Mouse (Mus musculus) ovary, postnatal 10 days (tissue): Measurements from ENCODE around the gene Acot7.
A peak's percentile ranks its signal among the peaks of the same experiment; 100 is the strongest.

ENCODE experiments used
- DNase-seq: peaks from one replicate; pipeline ENCODE4 v3.0.0; 2022; ENCODE audit warnings: low spot score

Acot7 gene

DNA sequence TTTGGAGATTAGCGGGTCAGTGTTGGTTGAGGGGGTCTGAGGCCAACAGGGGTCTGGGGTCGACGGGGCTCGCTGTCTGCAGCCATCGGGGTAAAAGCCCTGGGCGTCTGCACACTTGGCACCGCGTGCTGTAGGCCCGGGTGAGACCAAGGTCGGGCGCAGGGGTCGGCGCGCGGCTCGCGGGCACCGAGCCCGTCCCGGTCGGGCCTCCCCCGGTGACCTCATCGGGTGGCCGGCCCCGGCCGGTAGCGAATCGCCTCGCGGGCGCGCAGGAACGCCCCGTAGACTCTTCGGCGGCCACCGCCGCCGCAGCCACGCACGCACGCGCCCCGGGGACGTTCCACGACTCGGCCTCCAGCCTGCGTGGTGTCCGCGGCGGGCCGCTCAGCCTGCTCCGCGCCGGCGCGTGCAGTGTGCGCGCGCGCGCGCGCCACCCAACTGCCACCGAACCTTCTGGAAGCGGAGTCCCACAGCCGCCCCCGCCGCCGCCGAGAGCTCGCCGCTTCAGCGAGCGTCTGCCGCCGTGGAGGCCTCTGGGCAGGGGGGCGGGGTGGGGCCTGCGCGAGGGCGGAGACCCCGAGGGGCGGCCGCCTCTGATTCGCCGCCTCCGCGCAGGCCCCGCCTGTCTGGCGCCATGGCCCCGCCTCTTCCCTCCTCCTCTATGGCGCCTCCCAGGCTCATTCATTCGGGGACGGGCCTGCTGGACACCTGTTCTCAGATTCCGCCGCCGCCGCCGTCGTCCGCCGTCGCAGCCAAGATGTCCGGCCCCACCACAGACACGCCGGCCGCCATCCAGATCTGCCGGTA, at the start of gene Acot7:
Acot7 (plus strand) TSS at position 598 of the 807 bp plus-strand sequence.
- peak; percentile 71 for DNase-seq

DNA sequence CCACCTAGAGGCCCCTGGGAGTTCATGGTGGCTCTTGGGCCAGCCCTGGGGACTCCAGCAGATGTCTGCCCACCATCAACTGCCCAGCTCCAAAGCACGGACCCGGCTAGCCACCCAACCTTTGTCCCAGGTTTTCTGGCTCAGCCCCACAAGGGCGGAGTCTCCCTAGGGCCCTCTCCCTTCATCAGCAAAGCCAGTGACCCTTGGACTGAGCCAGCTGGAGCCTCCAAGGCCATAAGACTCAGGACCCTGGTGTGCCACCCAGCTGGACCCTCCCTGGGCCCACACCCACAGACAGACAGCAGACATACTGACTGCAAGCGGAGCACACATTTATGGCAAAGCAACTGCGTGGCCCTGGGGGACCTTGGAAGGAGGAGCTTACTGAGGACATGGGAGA, 49.1 kb upstream of the Acot7 start:
- DNase-seq: no peak

DNA sequence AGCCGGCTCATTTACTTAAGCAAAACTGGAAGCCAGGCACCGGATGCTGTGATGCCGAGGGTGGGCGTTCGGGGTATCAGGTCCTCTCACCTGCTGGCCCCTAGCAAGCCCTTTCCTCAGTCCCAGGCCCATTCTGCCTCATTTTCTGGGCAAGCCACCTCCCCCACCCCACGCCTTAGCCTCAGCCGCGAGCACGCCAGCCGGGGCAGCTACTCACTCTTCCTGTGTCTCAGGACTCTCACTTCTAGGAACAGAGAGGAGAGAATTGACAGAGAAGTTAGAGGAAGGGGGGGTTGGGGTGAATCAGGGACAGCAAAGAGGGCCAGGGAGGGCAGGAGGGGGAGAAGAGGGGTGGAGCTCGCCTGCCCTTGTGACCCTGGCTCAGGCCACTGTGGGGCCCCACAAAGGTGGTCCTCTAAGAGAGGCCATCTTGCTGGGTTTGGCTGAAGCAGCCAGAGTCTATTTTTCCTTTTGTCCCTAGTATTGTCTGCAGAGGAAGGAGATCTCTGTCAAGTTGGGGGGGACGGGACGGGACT, 48.5 kb upstream of the Acot7 start:
- DNase-seq: no peak

DNA sequence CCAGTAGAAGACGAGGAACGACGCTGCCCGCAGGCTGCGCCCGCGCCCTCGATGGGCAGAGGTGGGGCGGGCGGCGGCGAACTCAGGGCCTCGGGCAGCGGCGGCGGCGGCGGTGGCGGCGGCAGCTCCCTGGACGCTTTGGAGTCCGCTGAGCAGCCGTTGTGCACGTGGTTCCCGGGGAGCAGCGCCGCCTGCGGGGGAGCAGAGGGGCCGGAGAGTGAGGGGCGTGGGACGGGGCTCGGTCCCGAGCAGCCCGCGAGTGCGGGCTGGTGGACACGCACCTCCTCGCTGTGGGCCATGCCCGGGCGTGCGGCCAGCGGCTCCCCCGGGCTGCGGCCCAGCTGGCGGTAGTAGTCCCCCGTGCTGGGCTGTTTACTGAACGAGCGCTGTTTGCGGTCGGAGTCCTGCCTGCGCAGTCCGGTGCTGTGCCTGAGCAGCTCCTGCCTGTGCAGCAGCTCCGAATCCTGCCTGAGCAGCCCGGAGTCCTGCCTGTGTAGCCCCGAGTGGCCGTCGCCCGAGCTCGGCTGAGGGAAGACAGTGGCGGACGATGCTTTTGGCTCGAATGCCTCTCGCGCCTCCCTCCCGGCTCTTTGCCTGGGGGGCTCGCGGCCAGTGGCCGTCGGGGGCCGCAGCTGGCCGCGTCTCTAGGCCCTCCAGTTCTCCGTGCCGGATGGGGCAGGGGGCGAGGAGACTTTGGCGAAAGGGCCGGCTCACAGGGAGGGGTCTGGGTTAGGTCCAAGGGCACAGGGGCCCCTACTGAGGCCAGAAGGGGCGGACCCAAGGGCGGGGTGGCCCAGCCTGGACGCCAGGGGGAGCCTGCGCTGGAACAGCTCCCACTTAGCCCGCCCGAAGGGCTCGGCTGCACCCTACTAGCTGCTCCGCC, 46.9 kb upstream of the Acot7 start:
- no peak for DNase-seq

DNA sequence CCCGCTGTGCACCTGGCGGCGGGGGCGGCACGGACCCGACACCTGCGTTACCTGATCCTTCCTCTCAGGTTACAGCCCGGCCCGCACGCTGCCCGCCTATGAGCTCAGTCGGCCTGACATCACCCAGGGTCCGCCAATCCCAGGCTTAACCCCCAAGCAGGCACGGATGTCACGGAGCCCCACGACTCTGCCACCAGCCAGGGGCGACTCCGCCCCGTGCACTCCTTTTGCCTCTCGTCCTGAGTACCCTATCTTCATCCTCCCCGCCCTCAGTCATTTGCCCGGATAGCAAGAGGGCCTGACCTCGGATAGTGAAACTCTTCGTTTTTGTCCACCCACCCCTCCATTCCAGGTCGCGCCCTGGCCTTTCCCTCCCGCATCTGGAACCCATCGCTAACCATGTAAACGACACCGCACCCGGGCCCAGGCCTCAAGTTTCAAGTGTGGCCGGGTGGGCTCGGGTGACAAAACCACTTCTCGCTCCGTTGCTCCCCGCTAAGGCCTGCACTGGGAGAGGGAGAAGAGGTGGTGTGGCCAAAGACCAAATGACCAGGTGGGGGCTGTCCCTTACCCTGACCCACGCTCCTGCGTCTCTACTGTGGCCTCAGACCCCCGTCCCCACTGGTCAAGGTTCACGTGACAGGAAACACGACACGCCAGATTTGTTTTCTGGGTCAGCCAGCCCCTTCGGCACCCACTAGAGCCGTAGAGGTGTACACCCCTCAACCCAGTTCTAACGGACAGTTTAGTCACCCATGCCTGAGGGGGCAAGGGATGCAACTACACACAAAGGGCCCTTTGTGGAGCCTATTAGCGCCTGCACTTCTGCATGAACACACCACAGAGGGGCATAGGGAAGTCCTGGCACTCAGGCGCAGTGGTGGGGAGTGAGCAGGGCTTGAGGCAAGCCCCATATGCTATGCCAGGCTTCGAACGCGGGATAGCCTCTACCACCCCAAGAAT, 45.8 kb upstream of the Acot7 start:
- DNase-seq: no peak

DNA sequence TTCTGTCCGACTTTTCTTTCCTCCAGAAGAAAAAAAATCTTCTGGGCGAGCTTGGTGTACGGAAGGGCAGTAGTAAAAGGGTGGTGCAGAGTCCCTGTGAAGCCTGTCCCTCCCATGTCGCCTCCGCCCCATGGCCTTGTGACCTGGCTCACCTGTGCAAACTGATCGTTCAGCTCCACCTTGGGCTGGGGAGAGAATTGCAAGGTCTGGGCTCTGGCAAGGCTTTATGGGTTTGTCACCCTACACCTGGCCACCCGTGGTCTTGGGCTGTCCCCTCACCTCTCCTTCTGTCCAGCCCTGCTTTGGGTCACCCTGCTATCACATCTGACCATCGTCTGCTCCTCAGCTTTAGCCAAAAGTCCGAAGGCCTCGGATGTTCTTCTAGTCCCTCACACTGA, 45.2 kb upstream of the Acot7 start:
- no peak for DNase-seq

DNA sequence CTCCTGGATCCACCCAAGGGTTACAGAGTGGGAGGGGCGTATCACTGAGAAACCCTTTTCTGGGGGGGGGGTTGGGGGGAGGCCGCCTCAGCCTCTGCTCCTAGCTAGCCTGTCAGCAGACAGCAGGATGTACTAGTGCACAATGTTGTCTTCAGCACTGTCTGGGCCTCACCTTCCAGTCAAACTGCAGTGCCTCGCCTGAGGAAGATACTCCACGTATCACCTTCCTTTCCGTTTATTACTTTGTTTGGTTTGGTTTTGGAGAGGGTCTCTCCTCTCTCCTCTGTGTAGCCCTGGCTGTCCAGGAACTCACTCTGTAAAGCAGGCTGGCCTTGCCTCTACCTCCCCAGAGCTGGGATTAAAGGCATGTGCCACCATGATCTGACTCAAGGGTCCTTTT, 44.7 kb upstream of the Acot7 start:
- no peak for DNase-seq

DNA sequence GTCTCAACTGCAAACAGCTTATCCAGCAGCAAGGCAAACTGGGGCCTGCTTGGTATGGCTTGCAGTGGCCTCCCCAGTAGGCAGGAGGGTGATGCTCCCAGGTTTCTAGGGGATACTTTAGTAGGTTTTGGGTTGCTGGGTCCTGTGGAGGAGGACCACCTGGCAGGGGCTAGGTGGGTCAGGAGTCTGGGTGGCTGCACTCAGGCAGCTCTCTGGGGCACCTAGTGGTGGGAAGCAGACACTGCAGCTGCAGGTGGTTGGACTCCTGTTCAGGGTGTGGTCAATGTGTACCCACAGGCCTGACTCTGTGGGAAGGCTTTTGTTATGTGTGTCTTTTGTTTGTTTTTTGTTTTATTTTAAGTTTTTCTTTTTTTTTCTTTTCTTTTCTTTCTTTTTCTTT, 43.4 kb upstream of the Acot7 start:
- DNase-seq: no peak

DNA sequence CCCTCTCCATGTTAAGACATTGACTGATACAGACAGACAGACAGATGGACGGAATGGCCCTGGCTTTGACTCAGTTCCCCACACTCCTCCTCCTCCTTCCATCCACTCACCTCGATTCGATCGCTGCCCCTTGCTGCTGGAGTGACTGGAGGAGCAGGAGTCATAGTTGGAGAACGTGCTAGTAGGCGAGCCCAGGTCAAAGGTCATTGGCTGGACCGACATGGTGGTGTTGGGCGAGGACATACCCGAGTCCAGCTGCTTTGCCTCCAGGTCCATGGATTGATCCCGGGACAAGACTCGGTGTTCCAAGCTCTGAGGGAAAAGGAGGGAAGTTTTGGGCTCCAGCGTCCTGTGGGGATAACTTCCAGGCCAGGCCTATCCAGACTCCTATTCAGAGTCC, 42.6 kb upstream of the Acot7 start:
- DNase-seq: no peak

DNA sequence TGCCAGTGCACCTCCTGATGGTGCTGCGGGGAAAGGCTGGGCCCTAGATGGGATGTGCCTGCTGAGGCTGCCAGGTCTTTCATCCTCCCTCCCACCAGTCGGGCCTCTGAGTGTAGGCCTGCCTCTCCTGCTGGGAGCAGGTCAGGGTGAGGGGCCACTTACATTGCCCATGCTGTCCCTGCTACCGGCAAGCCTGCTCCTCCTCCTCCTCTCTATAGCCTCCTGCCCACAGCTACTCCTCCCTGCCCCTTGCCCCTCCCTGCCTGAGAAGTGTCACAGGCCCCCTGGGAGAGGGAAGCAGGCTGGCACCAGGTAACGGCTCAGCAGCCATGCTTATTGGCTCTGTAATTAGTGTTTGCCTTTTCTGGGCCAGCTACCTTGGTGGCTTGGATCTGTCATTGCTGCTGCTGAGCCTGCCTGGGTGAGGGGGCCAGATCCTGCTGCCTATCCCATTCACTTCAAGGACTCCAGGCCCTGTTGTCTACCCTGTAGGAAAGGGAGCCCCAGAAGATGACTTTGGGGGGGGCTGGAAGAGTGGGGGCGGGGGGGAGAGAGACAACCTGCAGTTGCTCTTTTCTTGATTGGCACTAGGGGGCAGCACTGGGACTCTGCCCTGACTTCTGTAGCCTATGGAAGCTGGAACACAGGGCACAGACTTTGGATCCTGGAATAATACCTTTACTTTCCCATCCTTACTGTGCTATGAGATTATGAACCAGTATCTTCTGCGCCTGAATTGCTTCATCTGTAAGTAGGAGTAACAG, 41.6 kb upstream of the Acot7 start:
- DNase-seq: no peak

DNA sequence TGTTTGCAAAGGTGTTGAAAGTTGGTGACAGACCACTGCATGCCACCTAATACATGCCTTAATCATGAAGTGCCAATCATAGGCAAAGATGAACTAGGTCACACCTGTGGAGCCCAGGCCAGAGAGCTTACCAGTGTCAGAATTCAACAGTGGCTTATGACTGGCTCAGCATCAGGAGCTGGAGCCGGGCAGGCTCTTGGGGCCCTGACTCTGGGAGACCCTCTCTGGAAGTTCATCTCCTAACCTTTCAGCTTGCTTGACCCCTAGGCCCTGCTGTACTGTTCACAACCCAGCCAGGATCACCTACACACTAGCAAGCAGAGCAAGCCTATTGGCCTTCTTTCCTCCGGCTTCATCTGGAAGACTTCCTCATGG, 41.1 kb upstream of the Acot7 start:
- no peak for DNase-seq

DNA sequence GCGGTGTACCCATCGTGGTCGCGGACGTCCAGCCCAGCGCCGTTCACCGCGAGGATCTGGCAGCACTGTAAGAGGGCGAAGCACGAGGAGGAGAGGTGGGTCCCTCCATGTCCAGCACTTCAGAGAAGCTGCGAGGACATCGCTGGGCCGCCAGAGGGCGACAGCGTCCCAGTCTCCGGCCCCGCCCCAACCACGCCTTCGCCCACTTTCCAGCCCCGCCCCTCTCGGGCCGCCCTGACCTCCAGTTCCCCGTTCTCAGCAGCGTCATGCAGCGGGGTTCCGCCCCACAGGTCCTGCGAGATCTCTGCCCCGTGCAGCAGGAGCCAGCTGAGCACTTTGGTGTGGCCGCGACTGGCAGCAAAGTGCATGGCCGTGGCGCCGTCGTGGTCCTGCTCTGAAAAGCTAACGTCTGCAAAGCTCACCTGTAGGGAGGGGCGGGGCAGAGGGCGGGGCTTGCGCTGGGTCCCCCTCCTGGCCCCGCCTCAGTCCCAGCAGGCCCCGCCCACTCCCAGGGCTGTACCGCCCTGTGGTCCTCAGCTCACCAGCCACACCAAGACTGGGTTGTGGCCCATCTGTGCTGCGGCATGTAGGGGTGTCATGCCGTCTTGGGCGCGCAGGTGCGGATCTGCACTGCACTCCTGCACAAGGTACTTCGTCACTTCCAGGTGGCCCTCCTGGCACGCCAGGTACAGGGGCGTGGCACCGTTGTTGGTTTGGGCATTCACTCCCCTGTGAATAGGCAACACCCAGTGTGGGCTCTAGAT, 39.3 kb upstream of the Acot7 start:
- peak; percentile 62 for DNase-seq

DNA sequence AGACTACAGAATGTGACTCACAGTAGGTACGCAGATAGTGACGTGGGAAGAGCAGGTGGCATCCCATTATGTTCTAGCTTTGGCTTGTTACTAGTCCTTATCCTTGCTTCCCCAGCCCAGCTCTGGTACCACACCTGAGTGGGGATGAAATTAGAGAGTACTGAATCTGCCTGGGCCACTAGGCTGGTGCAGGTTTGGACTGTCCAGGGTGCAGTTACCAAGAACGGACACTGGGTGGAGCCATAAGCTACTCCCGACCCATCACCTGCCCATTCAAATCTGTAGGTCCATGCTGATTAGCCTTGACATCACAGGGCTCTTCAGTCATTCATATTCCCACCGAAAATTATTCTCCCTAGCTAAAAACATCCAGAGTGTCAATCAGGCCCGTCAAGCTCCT, 37.5 kb upstream of the Acot7 start:
- no peak for DNase-seq

DNA sequence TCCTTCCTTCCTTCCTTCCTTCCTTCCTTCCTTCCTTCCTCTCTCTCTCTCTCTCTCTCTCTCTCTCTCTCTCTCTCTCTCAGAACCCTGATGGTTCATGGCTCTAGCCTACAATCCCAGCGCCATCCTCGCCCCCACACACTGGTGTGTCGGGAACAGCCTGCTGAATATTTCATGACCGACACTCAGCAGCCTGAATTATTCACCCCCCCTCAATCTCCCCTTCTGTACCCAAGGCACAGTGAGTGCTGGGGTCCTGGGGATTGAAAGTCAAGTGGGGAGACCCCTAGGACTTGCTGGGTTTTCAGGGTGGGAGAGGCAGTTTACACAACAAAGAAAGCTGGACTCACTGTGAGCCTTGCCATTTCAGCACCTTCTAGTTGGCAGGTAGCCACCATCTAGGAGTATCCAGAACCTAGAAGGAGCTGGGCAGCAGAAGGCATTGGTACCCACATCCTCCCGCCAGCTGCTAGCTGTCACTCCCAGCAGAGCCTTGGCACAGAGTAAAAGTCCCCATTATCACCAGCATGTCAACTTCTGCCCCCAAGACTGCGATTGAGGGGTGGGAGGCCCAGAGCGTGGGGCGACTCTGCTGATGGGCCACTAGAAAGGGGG, 36.3 kb upstream of the Acot7 start:
- no peak for DNase-seq

DNA sequence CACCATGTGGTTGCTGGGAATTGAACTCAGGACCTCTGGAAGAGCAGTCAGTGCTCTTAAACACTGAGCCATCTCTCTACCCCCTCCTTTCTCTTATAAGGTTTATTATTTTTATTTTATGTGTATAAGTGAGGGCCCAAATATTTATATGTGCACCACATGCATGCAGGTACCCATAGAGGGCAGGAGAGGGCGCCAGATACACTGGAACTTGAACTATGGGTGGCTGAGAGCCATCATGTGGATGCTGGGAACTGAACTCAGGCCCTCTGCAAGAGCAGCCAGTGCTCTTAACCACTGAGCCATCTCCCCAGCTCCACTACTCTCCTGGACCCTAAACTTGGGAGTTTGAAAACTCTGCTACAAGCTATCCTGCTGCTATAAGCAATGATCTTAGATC, 34.3 kb upstream of the Acot7 start:
- DNase-seq: no peak

DNA sequence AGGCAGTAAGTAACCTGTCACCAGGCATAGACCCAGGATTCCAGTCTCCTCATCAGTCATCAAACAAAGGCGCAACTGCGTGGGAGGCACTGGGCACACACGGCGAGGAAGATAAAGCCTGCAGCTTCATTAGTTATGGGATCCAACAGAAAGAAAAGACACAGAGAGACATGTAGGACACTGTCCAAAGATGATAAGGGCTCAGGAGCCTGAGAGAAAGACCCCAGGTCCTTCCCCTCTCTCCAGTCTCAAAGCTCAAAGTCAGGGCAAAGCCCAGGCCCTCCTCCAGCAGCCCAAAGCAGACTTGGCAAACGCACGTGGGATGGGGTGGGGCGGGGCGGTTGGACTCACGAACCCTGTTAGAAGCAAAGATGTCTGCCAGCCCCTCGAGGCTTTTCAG, 32.5 kb upstream of the Acot7 start:
- DNase-seq: no peak

DNA sequence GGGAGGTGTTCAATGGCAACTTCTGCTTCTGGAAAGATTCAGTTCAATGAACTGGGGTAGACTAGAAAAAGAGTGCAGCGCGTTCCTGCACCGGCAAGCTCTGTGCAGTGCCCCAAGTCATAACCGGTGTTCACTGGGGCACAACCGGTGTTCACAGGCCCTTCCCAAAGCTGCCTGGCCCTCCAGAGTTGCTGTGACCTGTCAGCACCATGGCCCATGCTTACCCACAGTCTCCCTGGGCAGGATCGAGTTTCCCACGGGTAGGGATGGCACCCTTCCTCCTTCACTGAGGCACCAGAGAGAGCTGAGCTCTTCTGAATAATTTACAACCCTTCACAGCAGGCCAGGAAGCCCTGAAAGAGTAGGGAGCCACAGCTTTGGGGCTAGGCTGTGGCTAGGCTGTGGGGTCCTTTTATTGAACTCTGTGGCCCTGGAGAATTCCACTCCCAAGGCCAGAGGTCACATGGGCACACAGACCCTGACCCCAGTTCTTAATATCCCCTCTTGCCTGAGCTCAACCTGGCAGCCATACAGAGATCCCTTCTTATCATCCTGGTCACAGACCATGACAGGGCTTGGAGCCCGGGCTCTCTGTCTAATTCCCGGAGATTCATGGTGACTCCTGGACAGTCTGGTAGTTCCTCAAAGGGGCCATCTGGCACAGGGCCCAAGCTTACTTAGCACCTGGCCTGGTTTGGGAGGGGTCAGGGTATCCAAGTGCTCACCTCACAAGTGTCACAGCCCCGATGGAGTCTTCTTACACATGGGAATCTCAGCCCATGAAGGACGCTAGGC, 31.7 kb upstream of the Acot7 start:
- DNase-seq: no peak

DNA sequence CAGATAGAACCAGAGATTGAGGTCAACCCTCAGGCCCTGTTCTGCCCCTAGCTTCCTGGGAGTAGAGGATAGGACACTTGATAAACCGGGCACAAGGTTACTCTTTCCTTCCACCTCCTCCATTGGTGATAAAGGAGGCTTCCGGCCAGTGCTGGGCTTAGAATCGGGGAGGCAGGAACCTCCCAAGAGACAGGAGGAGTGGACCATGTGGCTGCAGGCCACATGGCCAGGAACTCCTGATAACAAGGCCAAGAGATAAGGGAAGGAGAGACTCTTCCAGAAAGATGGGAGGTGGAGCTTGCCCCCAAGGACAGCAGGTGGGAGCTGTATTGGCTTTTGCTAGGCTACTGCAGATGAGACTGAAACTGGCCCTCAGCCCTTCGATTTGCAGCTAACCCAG, 27.4 kb upstream of the Acot7 start:
- DNase-seq: no peak

DNA sequence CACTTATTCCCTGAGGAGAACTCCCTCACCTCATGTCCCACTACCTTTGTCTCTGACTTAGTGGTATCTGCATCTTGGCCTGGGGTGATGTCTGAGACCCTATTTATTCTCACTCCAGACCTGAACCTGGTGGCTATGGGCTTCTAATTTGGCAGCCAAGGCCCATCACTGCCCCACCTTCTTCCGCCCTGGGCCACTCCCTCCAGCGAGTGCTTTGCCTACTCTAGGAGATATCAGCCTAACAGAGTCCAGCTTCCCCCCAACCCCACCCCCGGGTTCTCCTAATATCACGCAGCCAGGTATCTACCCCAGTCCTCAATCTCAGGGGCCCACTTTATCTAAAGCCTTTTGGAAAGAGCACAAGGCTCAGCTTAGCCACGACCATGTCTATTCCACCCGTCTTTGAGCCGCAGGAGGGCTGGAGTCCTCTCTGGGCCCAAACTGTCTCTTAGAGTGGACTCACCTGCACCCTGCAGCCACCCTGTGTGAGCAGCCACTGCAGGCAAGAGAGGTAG, 26.4 kb upstream of the Acot7 start:
- no peak for DNase-seq
